Mouse (Mus musculus): ENCODE data around the gene Eif4g2. TPM values are rescaled to one million over a fixed set of nuclear protein-coding genes. Genes with fewer than 3 reads are reported as not detected.

Gene Eif4g2
- polyA plus RNA-seq, 1 experiment from 2014 or later, result 669 TPM

DNA sequence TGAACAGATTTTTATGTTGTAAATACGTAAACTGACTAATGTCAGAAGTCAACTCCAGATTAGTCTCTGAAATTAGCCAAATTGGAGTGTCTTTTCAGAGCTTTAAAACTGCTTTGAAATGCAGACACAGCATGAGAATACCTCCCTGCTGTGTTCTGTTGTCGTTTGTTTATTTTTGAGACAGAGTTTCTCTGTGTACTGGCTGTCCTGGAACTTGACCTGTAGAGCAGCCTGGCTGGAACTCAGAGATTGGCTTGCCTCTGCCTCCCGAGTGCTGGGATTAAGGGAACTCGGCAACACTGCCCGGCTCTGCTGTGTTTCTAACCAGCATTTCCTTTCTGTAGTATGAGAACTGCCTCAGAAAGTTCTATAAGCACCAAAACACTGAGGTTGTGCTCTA lies 33.9 kb downstream of the Eif4g2 start:
- Histone ChIP-seq H3K27ac (replicated peaks in 1 of 2; ENCODE audit: control insufficient read depth in 1 of 2, insufficient read depth in 1 of 2, low read depth in 2 of 2, low read length in 2 of 2) (no peak overlapping the region), H3K36me3 (ENCODE audit: control insufficient read depth, insufficient read depth, low read length) (peaks cover 100% of the 10 kb centered on the region), H3K4me3 (ENCODE audit: control insufficient read depth in 1 of 2, insufficient read depth in 1 of 2, low read depth in 1 of 2, low read length in 2 of 2) (no peak overlapping the region), H3K9me3 (ENCODE audit: control insufficient read depth, low read length) (no peaks in the 10 kb centered on the region), H3K27me3 (ENCODE audit: control insufficient read depth, insufficient read depth, low read length) (no peaks in the 10 kb centered on the region), H3K4me2 (ENCODE audit: low read length) (no peak overlapping the region), H3K9ac (ENCODE audit: low read length) (no peak overlapping the region), H3K4me1 (ENCODE audit: control insufficient read depth in 2 of 2, insufficient read depth in 2 of 2, low read length in 2 of 2) (peaks cover under 1 to 2% of the 10 kb centered on the region in 2 experiments; a peak in 3 of 4 replicates)
- ATAC-seq (ENCODE audit: insufficient number of reproducible peaks, insufficient read depth, low FRiP score, low read depth), result no peak
- WGBS, result 87% methylated on average over 5 of the region's 5 CpGs

DNA sequence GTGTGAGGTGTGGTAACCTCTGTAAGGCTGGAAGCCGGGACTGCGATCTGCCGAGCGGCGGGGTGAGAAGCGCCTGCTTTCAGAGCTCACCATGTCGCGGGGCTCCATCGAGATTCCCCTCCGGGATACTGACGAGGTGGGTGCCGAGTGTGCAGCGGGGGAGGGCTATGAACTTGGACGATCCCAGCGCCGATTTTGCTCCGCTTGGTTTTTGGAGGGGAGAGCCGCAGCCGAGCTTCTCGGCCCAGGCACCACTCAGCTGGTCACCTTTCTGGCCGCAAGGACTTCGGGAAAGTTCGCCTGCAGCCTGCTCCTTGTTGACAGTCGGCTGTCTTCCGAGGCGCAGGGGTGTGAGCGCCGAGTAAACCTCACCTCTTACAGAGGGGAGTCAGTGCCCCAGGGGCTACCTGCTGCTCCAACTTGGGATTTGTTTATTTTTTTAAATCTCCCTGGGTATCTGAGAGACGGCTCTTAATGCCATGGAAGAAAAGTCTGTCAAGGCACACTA lies 53.7 kb downstream of the Eif4g2 start:
- Histone ChIP-seq H3K9me3 (ENCODE audit: control insufficient read depth, low read length) (no peaks in the 10 kb centered on the region), H3K27ac (replicated peaks in 1 of 2; ENCODE audit: control insufficient read depth in 1 of 2, insufficient read depth in 1 of 2, low read depth in 2 of 2, low read length in 2 of 2) (peak overlapping the region; percentile 69 to 94), H3K4me2 (ENCODE audit: low read length) (peak overlapping the region; percentile 86), H3K4me1 (ENCODE audit: control insufficient read depth in 2 of 2, insufficient read depth in 2 of 2, low read length in 2 of 2) (peaks cover 7 to 11% of the 10 kb centered on the region in 2 experiments), H3K27me3 (ENCODE audit: control insufficient read depth, insufficient read depth, low read length) (no peaks in the 10 kb centered on the region), H3K36me3 (ENCODE audit: control insufficient read depth, insufficient read depth, low read length) (peaks cover 27% of the 10 kb centered on the region), H3K9ac (ENCODE audit: low read length) (peak overlapping the region; percentile 84), H3K4me3 (ENCODE audit: control insufficient read depth in 1 of 2, insufficient read depth in 1 of 2, low read depth in 1 of 2, low read length in 2 of 2) (peak overlapping the region; percentile 67 to 95)
- peak; percentile 41; the same call in 1 of the 2 replicates for ATAC-seq (ENCODE audit: insufficient number of reproducible peaks, insufficient read depth, low FRiP score, low read depth)
- WGBS, result 1% methylated on average over 29 of the region's 29 CpGs

DNA sequence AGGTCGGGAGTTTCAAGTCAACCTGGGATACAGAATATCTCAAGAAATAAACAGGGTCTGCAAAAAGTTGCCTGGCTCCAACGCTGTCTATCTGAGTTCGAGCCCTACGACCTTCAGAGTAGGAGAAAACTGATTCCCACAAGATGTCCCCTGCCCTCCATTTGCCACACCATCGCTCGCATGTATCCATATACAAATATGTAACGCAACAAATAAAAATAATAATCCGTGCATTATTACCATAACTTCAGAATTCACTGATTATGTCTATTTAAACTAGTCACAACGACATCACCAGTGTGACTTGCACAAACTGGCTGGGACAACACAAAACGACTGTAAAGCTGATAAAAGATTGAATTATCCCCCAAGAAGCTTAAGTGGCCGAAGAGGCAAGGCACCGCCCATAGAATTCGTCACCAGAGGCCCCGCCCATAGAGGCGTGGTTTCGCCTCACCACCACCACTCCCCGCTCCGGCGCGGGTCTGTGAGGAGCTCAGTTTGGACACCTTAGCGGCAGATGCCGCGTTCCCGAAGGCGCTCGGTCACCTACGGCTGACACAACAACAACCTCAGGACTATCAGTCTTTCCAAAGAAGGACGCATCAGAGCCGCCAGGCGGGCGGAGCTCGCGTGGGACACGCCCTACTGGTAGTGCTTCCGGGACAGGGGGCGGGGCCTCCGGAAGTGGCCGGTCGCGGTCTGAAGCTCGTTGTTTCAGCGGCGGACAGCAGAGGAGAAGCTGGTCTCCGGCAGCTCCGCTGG lies 54.4 kb downstream of the Eif4g2 start, which contains the start of gene Ctr9:
Ctr9 (plus strand) TSS at position 671 of the 765 bp plus-strand sequence.
- peak; percentile 97 for ATAC-seq (ENCODE audit: insufficient number of reproducible peaks, insufficient read depth, low FRiP score, low read depth)
- Histone ChIP-seq H3K9ac (ENCODE audit: low read length) (peak within 1 kb of the TSS; percentile 84), H3K4me3 (ENCODE audit: control insufficient read depth in 1 of 2, insufficient read depth in 1 of 2, low read depth in 1 of 2, low read length in 2 of 2) (peak within 1 kb of the TSS; percentile 67 to 95), H3K4me2 (ENCODE audit: low read length) (peak within 1 kb of the TSS; percentile 86), H3K4me1 (ENCODE audit: control insufficient read depth in 2 of 2, insufficient read depth in 2 of 2, low read length in 2 of 2) (peaks cover 7 to 11% of the 10 kb centered on the region in 2 experiments), H3K27ac (replicated peaks in 1 of 2; ENCODE audit: control insufficient read depth in 1 of 2, insufficient read depth in 1 of 2, low read depth in 2 of 2, low read length in 2 of 2) (peak within 1 kb of the TSS; percentile 91 to 94), H3K9me3 (ENCODE audit: control insufficient read depth, low read length) (no peaks in the 10 kb centered on the region), H3K27me3 (ENCODE audit: control insufficient read depth, insufficient read depth, low read length) (no peaks in the 10 kb centered on the region), H3K36me3 (ENCODE audit: control insufficient read depth, insufficient read depth, low read length) (peaks cover 23% of the 10 kb centered on the region)
- 6% methylated on average over 44 of the region's 45 CpGs for WGBS

DNA sequence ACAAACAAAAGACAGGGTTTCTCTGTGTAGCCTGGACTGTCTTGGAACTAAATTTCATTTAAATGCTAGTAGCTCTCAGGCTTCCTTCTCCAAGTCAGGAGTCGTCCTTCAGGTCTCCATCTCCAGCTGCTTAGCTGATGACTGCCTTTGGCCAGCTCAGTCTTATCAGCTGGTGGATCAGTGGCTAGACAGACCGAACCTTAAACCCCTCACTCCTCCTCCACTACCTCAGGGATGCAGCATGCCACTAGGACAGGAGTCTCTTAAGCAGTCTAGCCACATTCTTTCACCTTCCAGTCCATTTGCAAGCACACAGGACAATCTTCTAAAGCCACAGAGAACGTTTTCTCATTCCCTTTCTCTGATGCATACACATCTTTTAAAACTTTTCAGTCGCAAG lies 57.9 kb downstream of the Eif4g2 start:
- Histone ChIP-seq H3K36me3 (ENCODE audit: control insufficient read depth, insufficient read depth, low read length) (no peaks in the 10 kb centered on the region), H3K9ac (ENCODE audit: low read length) (no peak overlapping the region), H3K27ac (replicated peaks in 1 of 2; ENCODE audit: control insufficient read depth in 1 of 2, insufficient read depth in 1 of 2, low read depth in 2 of 2, low read length in 2 of 2) (no peak overlapping the region), H3K4me2 (ENCODE audit: low read length) (no peak overlapping the region), H3K9me3 (ENCODE audit: control insufficient read depth, low read length) (no peaks in the 10 kb centered on the region), H3K4me3 (ENCODE audit: control insufficient read depth in 1 of 2, insufficient read depth in 1 of 2, low read depth in 1 of 2, low read length in 2 of 2) (no peak overlapping the region), H3K27me3 (ENCODE audit: control insufficient read depth, insufficient read depth, low read length) (no peaks in the 10 kb centered on the region), H3K4me1 (ENCODE audit: control insufficient read depth in 2 of 2, insufficient read depth in 2 of 2, low read length in 2 of 2) (peaks cover 7 to 9% of the 10 kb centered on the region in 2 experiments)
- no peak for ATAC-seq (ENCODE audit: insufficient number of reproducible peaks, insufficient read depth, low FRiP score, low read depth)
- WGBS, result 56% methylated on average over 4 of the region's 4 CpGs

DNA sequence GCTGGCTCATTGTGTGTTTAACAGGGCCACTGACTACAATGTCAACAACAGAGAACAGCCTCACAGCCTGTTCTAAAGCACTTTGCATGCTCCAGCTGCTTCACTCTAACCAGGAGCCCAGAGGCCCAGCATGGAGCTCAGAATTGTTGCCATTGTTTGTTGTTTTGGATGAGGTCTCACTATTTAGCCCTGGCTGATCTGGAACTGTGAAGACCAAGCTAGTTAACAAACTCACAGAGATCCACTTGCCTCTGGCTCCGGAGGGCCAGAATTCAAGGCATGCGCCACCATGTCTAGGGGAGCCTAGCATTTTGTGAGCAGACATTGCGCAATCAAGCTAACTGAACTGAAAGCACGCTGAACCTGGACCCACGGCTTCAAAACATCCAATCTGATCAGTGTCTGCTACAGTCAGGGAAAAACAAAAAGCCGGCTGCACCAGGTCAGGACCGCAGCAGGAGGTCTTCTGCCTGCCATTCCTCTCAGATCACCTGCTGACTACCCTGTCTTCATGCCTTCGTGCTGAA lies 58.7 kb downstream of the Eif4g2 start:
- no peak overlapping the region for H3K9ac ChIP-seq (ENCODE audit: low read length)
- H3K4me2 ChIP-seq (ENCODE audit: low read length), result no peak overlapping the region
- H3K4me1 ChIP-seq (ENCODE audit: control insufficient read depth in 2 of 2, insufficient read depth in 2 of 2, low read length in 2 of 2), result peaks cover 3 to 7% of the 10 kb centered on the region in 2 experiments; a peak in 3 of 4 replicates
- H3K9me3 ChIP-seq (ENCODE audit: control insufficient read depth, low read length), result no peaks in the 10 kb centered on the region
- H3K27ac ChIP-seq (replicated peaks in 1 of 2; ENCODE audit: control insufficient read depth in 1 of 2, insufficient read depth in 1 of 2, low read depth in 2 of 2, low read length in 2 of 2), result no peak overlapping the region
- no peak for ATAC-seq (ENCODE audit: insufficient number of reproducible peaks, insufficient read depth, low FRiP score, low read depth)
- H3K4me3 ChIP-seq (ENCODE audit: control insufficient read depth in 1 of 2, insufficient read depth in 1 of 2, low read depth in 1 of 2, low read length in 2 of 2), result no peak overlapping the region
- WGBS, result 36% methylated on average over 8 of the region's 8 CpGs
- H3K27me3 ChIP-seq (ENCODE audit: control insufficient read depth, insufficient read depth, low read length), result no peaks in the 10 kb centered on the region
- no peaks in the 10 kb centered on the region for H3K36me3 ChIP-seq (ENCODE audit: control insufficient read depth, insufficient read depth, low read length)

DNA sequence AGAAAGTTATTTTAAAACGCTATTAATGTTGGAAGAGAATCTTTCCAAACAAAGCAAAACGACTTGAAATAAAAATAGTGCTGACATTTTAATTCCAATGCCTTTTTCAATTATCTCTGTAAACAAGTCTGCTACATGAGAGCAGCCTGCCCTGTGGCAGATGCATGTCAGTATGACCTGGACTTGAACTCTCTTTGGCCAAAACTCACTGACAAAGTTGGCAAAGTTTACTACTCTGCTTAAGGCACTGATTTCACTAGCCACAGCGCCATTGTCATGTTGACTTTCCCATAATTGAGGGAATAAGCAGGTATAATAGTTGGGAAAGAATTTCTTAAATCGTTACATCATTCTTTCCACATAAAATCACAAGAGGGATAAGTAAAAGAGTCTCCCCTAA lies 62.0 kb downstream of the Eif4g2 start:
- no peak overlapping the region for H3K4me3 ChIP-seq (ENCODE audit: control insufficient read depth in 1 of 2, insufficient read depth in 1 of 2, low read depth in 1 of 2, low read length in 2 of 2)
- ATAC-seq (ENCODE audit: insufficient number of reproducible peaks, insufficient read depth, low FRiP score, low read depth), result no peak
- WGBS, result 66% methylated on average over 4 of the region's 4 CpGs

More for the DNA sequence above, 62.0 kb downstream of the Eif4g2 start:
- Histone ChIP-seq H3K27ac (replicated peaks in 1 of 2; ENCODE audit: control insufficient read depth in 1 of 2, insufficient read depth in 1 of 2, low read depth in 2 of 2, low read length in 2 of 2) (no peak overlapping the region), H3K36me3 (ENCODE audit: control insufficient read depth, insufficient read depth, low read length) (no peaks in the 10 kb centered on the region), H3K9ac (ENCODE audit: low read length) (no peak overlapping the region), H3K27me3 (ENCODE audit: control insufficient read depth, insufficient read depth, low read length) (no peaks in the 10 kb centered on the region), H3K4me1 (ENCODE audit: control insufficient read depth in 2 of 2, insufficient read depth in 2 of 2, low read length in 2 of 2) (peaks cover 0 to 6% of the 10 kb centered on the region in 2 experiments; a peak in 2 of 4 replicates), H3K4me2 (ENCODE audit: low read length) (no peak overlapping the region), H3K9me3 (ENCODE audit: control insufficient read depth, low read length) (no peaks in the 10 kb centered on the region)
